In the genomic region with DNA sequence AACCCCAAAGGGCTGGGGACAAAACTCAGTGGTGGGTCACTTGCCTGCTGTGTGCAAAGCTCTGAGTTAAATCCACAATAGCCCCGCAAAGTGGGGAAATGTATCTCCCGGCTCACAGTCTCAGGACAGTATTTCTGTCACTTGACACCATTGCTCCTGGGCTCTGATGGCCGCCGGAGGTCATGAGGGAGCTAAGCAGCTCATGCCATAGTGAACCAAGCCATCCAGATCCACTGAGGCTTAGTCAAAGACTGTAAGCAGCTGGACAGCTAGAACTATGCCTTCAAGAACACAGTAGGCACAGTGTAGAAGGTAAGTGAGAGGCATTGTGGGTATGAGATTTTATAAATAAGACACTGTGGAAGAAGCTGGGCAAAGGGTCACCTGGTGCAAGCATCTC, we compare ENCODE assay signal across 23 mouse cellular contexts. TPM values are rescaled to one million over a fixed set of nuclear protein-coding genes. Genes with fewer than 3 reads are reported as not detected.
"Had no signal": no experiment of that assay in that cellular context is flagged by ENCODE, and none has a peak within 500 bp of the region (broad histone marks: within the 10 kb centered on the region; RNA-seq: fewer than 3 reads in every experiment).

No protein-coding gene starts in this region.

- H3K36me3 ChIP-seq: intestine, embryonic 15.5 days had no signal

- H3K4me3 ChIP-seq: intestine, embryonic 15.5 days; midbrain, embryonic 12.5 days; midbrain, embryonic 15.5 days; neural tube, embryonic 12.5 days; neural tube, embryonic 15.5 days had no signal

- H3K27me3 ChIP-seq: intestine, embryonic 15.5 days; midbrain, embryonic 12.5 days; midbrain, embryonic 15.5 days; neural tube, embryonic 12.5 days; neural tube, embryonic 15.5 days had no signal

- DNase-seq: kidney, adult 11 months; kidney, postnatal 10 days; left cerebral cortex, postnatal 4 days; liver, postnatal 0 days; lung, embryonic 14.5 days; right cerebral cortex, adult 18-20 months; right cerebral cortex, postnatal 14 days; right cerebral cortex, postnatal 4 days; thymus, adult 2 months; thymus, postnatal 14 days; thymus, postnatal 4 days had no signal

- H3K27ac ChIP-seq: intestine, embryonic 15.5 days; liver, embryonic 14.5 days; macrophage; midbrain, embryonic 12.5 days; midbrain, embryonic 15.5 days; neural tube, embryonic 12.5 days; neural tube, embryonic 15.5 days; stomach, postnatal 0 days had no signal

- ATAC-seq: intestine, embryonic 15.5 days; liver, postnatal 0 days; lung, postnatal 0 days; midbrain, embryonic 15.5 days had no signal

- H3K9me3 ChIP-seq: intestine, embryonic 15.5 days; midbrain, embryonic 12.5 days; midbrain, embryonic 15.5 days; neural tube, embryonic 12.5 days; neural tube, embryonic 15.5 days had no signal

- H3K4me1 ChIP-seq: intestine, embryonic 15.5 days; midbrain, embryonic 15.5 days; neural tube, embryonic 12.5 days; neural tube, embryonic 15.5 days had no signal

- H3K4me2 ChIP-seq: intestine, embryonic 15.5 days; liver, embryonic 11.5 days; lung, embryonic 14.5 days; midbrain, embryonic 12.5 days; midbrain, embryonic 15.5 days; neural tube, embryonic 12.5 days; neural tube, embryonic 15.5 days had no signal

- H3K9ac ChIP-seq: intestine, embryonic 15.5 days; liver, embryonic 14.5 days; liver, postnatal 0 days; lung, embryonic 14.5 days; midbrain, embryonic 12.5 days; midbrain, embryonic 15.5 days; neural tube, embryonic 12.5 days; neural tube, embryonic 15.5 days had no signal

RNA-seq across cellular contexts. Expression of a gene that starts 23.1 kb away (rescaled TPM):
- polyA plus RNA-seq: intestine, embryonic 15.5 days; limb, embryonic 14.5 days; liver, embryonic 11.5 days; liver, embryonic 14.5 days; liver, postnatal 0 days; lung, embryonic 14.5 days; lung, postnatal 0 days; macrophage; midbrain, embryonic 12.5 days; midbrain, embryonic 15.5 days; neural tube, embryonic 12.5 days; neural tube, embryonic 15.5 days; stomach, embryonic 14.5 days; stomach, postnatal 0 days; thymus, adult 2 months had no signal
